Mouse (Mus musculus) gastrocnemius, postnatal 25 days (tissue): ENCODE data around the gene Hnf1b. TPM values are rescaled to one million over a fixed set of nuclear protein-coding genes. Genes with fewer than 3 reads are reported as not detected.
A peak's percentile ranks its signal among the peaks of the same experiment; 100 is the strongest.

Source experiments
- DNase-seq: peaks from one replicate; pipeline ENCODE4 v3.0.0; 2022
- total RNA-seq, 2 experiments: library from RNA; stranded (reverse); gene quantifications; 1 replicate in 1 of 2; 2 replicates in 1 of 2; pipeline ENCODE4 v1.2.3; 2021

The Hnf1b gene
- total RNA-seq, 2 experiments from 2014 or later, result not detected

DNA sequence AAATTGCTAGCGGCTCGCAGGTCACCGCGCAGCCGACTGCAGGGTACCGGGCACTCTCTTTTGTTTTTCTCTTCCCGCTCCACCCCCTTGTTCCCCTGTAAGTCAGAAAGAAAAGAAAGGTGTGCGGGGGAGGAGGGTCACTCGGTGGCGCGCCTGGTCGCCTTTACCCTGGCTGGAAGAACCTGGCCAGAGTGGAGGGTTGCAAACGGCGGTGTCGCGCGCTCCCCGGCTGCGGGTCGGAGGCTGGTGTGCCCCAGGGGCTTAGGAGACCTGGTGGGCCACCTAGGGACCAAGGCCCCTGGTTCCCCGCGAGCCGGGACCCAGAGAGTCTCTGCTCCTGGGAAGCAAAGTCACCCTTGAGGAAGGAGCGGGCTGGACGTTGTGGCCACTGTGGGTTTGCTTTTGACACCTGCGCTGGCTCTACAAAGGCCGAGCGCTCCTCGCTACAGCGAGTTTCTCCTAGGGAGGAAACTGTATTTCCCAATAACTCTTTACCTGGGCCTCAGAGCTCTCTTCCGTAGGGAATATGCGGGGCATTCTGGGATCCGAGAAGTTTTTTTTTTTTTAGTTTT is 3.4 kb downstream of the Hnf1b start:
- no peak for DNase-seq

DNA sequence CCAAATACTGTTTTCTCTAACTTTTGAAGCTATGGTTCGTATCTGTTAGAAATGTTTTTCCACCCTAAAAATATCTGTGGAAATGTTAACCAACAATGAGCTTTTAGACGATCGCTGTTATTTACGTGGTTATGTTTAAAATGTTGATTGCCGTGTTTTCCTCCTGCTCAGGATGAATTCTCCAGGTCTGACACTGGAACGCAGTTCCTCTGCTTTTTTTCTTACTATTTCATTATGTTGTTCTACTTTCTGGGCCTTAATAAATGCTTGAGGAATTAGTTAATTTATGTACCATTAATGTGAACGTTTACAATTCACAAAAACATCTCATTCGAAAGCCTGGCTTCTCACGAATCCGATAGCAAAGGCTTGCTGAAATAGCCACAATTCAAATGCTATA is 4.2 kb downstream of the Hnf1b start:
- DNase-seq, result no peak

DNA sequence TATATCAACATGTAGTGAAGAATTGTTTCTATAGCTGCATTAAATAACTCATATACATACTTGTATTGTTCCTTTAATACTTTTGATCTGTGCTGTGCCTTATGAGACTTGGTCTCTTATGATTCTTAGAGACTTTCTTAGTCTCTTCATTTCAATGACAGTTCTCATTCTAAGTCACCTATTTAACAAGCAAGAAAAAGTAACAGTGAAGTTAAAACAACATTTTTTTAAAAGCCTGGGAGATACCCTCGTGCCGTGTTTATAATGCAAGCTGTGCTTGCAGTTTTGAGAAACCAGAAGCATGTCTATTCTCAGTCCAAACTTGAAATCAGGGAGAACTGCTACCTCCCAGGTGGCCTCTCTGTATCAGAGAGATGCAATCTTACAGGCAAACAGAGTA is 4.8 kb downstream of the Hnf1b start:
- DNase-seq, result no peak

DNA sequence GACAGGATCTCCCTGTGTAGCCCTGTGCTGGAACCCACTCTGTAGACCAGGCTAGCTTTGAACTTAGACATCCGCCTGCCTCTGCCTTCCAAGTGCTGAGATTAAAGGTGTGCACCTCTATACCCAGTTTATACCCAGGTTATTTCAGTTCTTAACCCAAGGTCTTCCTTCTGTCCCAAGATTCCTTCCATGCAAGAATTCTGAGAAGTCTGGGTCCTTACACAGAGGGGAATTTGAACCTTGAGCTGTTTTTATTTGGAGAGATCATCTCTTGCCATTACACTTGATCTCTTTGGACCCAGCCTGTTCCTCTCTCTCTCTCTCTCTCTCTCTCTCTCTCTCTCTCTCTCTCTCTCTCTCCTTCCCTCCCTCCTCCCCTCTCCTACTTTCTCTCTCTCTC is 7.4 kb downstream of the Hnf1b start:
- no peak for DNase-seq

DNA sequence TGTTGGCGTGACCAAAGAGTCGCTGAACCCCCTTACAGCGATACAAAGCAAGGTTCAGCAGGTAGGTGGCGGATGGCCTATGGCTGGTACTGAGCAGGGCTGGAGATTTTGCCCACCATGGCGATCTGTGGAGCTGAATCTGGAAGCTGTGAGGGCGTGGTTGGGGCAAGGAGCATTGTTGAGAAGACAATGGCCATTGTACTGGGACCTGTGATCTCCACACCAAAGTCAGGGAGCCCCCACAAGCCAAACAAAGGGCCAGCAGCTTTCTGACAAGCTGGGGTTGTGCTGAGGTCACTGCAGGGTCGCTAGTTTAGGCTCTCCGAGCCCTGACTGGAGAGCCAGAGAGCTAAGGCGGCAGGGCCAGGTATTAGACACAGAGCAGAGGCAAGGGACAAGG is 15.4 kb downstream of the Hnf1b start:
- DNase-seq, result no peak

DNA sequence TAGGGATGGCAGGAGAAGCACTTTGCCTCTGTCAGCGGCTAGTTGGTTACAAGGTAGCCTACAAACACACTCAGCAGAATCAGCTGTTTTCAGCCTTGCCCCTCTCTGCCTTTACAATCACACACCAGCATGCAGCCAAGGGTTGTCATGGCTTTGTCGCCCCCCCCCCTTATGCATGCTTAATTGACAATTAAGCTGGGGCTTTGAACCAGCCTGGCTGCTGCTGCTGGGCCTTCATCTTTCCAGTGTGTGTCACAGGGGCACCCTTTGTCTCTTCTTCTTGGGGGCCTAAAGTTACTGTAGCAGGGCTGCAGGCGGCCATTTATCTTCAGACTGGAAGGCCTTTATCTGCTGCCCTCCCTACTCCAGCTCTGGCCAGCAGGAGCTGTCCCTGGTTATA is 17.7 kb downstream of the Hnf1b start:
- DNase-seq, result no peak

DNA sequence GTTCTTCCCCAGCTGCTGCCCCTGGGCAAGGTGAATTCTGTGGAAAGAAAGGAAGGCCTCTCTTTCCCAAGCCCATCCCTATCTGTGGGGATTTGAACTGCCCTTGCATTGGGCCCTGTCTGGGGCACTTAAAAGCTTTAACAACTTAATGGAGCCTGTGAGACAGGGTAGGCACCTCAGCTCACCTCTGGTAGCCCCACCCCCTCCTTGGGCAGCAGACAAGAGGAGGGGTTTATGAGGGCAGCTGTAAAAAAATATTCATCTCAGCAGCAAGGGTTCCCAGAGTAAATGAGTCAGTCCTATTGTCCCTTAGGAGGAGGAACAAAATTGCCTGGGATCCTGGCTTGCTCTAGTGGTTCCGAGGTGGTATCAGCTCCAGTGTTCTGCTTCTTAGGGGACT is 19.3 kb downstream of the Hnf1b start:
- DNase-seq, result no peak

DNA sequence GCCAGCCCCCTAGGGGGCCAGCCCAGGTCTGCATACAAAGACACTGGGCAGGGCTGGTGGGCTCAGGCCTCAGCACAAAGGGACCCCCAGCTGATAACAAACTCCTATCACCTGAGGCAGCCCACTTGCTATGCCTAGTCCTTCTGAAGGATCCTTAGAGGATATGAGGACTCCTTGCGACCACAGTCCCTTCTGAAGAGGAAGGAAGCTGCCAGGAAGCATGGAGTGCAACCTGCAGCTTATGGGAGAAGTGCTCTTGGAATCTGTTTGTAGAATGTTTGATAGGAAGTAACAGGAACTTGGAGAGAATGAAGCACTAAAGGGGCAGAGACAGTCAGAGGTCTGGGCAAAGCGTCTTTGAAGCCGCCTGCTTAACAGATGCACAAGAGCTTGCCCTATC is 19.8 kb downstream of the Hnf1b start:
- DNase-seq, result no peak

DNA sequence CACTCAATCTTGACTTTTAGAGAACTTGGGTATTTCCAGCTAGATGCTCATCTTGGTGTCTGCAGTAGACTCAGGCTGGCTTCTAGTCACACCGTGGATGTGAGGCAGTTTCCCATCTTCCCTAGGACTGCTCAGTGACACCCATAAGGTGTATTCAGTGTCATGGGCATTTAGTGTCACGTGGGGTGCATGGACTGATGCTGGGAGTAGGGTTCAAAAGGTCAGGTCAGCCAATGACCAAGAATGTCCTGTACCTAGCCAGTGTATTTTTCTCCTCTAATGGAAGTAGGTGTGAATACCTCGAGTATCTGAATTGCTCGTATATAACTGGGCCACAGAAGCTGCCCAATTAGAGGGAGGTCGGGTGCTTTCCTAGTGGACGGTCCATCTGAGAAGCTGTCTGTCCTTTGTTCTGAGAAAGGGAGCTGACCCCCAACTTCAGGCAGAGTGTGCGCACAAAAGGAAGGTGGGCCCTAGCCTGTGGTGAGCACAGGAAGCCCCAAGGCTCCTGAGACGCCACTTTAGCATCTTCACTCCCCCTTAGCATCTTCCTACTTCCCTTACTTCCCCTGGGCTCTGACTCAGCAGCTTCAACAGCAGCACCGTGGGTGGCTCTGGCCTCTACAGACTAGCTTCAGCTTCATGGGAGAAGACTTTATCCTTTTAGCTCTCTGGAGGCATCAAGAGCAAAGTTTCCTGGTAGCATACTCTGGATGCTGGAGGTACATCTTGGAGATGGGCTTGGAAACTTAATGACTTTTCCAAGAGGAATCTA is 22.1 kb downstream of the Hnf1b start:
- no peak for DNase-seq

DNA sequence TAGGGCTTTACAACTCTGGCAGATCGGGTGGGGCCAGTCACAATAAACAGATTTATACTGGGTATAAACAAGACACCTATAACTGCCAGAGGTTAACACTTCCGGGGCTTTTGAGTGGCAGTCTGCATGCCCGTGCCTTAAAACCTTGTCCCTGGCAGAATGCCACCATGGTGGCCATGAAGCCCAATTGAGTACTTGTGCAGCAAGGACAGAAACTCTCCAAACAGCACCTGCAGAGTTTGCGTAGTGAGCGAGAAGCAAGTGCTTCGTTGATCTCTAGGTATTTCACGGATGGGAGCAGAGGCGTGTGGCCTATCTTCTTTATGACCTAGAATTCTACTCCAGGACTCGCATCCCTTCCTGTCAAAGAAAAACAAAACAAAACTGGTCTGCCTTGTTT is 23.6 kb downstream of the Hnf1b start:
- no peak for DNase-seq

DNA sequence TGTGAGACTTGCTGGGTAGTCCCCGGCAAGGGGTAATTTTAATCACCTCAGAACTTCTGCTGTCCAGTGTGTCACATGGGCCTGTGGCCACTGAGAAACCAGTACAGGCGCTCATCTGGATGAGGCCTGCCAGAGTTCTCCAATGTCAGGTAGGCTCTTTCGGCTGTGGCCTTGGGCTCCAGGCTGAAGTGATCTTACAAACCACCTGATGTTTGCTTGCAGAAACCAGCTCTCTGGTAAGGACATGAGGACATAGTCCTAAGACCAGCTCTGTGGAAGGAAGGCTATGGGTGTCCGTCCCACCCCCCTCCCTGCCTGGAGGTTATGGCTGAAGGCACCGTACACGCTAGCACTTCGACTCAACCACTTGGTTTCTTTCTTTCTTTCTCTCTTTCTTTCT is 26.8 kb downstream of the Hnf1b start:
- DNase-seq, result no peak

DNA sequence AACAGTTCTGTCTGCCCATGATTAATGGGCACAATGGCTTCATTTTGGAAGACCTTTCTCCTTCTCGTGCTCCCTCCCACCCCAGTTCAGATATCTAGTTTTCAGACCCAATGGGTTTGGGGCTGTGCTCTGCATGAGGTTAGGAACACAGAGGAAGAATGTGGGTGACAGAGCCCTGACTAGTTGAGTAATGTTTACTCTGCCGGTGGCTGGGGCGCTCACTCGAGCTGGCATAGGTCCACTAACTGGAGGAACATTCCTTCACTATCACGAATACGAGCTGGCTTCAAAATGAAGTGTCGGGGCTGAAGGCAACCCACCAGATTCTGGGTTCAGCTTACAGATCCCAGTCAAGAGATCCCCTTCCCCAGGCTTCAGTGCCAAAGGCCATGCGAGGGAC is 27.9 kb downstream of the Hnf1b start:
- DNase-seq, result no peak

DNA sequence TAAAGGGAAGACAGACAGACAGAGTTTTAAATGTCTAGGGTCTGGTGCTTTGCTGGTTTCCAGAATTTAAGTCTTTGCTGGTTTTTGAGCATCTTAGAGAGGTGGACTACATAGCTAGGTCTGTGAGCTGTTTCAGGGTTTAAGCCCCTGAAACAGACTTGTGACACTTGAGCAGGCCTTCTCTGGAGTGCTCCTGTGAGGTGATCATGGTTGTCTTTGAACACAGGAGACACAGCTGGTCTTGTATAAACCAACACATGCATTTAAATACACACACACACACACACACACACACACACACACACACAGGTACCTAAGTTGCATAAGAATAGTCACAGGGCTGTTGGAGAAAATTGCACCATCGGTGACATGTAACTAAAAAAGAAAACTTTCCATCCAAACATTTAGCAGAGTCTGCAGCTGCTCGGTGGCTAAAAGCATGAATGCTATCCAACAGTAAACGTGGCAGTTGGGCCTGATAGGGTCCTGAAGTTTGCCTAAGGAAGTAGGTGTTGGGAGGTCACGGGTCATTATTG is 28.6 kb downstream of the Hnf1b start:
- no peak for DNase-seq

DNA sequence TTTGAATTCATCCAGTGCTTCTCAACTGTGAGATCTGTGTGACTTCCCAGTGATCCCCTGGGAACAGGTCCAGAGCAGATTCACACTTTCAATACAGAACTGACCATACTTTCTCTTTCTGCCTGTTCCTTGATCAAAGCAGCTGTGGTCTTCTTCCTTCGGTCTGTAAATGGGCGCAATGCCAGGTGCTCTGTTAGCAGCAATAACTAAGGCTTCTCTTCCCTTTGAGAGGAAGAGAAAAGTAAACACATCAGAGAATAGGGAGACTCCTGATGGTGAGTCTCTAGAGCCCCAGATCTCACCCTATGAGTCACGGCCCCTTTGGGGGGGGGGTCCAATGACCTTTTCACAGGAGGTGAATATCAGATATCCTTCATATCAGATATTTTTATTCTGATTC is 29.3 kb downstream of the Hnf1b start:
- no peak for DNase-seq

DNA sequence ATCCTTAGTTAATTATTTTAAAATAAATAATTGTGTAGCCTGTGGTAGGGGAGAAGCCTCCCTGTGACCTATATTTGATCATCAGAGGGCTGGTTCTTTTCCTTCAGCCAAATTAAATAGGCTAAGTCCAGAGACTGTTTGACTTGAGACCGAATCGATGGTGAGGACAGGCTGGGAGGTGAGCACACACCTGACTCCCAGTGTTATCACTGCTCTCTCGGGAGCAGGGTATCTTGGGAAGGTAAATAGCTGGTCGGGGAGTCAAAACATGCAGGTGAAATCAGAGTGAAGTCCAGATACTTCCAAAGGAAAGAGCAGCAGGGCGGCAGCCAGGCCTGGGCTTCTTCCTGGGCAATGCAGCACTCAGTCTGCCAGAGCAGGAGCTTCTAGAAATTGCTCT is 31.6 kb downstream of the Hnf1b start:
- DNase-seq, result no peak

DNA sequence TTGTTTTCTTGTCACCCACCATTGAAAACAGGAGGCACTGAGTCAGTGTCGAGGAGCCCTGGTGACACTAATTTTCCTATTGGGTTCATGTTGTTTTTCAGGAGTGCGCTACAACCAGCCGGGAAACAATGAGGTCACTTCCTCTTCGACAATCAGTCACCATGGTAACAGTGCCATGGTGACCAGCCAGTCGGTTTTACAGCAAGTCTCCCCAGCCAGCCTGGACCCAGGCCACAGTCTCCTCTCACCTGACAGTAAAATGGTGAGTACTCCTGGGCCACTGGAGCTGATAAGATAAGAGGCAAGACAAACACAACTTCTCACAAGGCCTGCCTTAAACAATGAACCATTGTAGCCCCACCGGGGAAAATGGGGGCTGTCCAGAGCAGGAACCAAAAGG is 32.7 kb downstream of the Hnf1b start:
- DNase-seq, result no peak

DNA sequence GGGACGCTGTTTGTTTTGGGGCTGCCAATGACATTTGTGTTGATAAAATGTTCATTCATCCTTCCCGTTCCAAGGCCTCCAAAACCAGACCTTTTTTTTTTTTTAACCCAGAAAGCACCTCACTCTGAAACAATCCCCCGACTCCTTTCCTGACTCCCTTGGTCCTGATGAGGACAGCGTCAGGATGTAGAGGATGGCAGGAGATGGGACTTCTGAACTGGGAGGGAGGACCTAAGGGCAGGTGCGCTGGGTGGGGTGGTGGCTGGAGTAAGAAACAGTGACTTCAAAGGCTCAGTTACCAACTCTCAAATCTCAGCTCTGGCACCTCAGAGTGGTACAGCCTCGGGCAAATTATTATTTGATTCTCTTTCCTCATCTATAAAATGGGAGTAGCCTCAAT is 33.2 kb downstream of the Hnf1b start:
- no peak for DNase-seq

DNA sequence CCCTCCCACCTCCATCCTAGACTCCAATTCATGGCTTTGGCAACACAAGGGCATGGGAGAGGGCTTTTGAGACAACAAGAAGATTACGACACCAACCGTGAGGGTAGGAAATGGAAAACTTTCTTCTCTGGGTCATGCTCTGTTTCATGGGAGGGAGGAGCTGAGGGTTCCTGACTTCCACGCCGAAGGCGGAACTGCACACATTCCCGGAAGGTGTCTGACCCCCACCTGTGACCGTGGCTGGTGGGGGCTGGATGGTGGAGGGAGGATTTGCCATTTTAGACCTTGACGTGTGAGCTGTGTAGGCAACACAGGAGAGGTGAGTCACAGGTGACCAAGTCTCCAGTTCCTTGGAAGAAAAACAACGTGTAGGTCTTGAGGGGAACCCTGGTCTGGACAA is 33.9 kb downstream of the Hnf1b start:
- no peak for DNase-seq

DNA sequence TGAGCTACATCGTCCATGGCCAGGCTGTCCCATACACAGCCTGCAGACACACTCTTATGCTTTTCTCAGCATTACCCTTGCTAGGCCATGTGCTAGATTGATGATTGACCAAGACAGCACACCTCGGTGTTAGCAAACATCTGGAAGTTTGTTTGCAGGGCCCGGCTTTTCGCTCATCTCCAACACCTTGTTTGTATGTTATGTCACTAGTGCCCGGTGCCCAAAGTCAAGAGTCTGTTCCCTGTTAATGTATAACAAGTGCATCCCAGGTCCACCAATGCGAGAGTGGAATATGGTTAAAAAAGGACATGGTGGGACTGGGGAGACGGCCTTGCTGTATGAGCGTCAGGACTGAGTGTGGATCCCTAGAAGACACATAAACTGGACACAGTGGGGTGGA is 35.3 kb downstream of the Hnf1b start:
- no peak for DNase-seq

DNA sequence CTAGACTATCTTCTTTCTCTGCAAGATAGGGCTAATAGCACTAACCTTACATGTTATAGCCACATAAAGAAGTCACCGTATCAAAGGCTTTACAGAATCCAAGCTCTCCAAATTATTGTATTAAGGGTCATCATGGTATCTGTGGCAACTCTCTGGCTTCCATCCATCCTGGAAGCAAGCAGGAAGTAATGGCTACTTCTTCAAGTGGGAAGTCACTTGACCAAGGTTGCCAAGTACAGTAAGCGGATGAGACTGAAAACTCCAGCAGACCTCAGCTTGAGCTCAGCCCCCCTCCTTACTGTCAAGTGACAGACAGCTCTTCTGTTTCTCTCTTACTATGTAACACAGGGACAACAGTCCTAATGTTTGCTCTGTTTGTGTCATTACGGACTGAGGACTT is 36.9 kb downstream of the Hnf1b start:
- no peak for DNase-seq

DNA sequence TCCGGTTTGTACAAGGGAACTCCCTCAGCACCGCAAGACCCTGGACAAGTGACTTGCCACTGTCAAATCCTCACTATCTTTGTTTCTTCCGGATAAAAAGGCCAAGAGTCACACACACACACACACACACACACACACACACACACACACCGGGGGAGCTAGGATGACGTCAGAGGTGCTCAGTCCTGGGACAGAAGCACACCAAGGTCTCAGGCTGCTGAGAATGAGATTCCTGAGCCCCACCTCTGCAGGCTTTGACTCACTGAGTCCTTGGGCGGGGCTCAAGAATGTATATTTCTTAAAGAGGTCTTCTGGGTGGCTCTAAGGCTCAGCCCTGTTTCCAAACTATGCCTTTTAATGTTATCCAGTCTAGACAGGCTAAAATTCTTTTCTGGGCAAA is 41.5 kb downstream of the Hnf1b start:
- no peak for DNase-seq

DNA sequence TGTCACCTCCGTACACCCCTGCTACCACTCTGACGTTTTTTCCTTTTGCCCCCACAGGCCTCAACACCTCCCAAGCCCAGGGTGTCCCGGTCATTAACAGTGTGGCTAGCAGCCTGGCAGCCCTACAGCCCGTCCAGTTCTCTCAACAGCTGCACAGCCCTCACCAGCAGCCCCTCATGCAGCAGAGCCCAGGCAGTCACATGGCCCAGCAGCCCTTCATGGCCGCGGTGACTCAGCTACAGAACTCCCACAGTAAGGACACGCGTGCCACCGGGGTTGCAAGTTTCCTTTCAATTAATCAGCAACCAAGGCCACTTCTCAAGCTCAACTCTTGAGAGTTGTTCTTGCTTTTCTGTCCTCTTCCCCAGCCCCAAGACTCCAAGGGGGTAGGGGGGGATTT is 43.5 kb downstream of the Hnf1b start:
- peak; percentile 7 for DNase-seq

DNA sequence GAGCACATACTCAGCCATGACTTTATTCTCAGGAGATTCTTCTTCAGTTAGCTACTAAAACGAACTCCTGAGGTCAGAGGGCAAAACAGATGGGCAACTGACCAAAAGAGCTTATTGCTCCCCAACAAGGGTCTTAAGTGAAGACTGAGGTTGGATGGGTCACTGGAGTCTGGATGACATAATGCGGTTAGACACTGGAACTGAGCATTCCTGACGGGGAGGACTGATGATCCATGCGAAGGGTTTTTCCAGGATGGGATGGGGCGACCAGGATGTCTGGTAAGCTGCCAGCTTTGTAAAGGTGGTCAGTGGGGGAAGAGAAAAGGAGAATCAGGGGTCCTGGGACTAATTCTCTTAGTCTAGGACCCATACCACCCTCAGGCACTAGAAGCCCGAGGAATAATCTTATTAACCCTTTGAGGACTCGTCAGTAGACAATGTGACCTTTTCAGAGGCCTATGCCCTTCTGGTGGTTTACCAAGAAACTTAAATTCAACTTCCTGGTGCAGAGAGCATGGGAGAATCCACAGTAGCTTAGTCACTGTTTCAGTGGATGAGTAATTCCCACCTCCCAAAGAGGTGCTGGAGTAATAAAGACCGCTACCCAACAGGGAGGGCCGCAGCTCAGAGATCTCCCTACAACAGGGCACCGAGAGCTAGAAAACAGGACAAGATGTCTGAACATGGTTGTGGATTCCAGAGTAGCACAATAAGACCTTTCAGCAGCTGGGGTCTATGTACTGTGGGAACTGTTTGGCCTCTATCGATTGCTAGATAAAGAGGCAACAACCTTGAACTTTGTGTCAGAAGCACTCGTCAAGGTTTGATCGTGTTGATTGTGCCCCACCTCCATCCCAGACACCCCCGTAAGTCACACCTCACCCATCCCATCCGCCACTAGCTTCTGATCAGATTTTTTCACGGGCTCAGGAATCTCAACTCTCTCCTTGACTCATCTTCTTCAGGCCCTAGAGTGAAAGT is 46.9 kb downstream of the Hnf1b start:
- DNase-seq, result no peak
